ENCODE assay signal across 10 mouse cellular contexts in the genomic region with DNA sequence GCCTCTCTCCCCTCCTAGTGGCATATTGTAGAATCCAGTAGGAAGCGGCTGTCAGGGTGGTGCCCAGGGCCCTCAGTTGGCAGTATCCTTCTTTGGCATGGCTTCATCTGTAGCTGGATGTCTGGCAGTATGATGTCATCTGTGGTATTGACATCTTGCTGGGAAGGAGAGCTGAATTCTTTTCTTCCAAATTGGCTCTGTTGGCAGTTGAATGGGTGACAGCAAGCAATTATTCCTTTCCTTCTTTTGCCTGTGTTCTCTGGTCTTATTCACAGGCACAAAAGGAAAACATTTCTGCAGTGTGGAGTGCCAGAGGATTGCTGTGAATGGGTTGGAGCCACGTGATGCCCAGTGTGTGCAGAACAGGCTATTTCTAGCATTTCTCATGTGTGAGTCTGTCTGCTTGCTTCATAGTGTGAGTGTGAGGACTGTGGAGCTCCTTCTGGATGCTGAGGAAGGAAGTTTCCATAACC.
DNase-seq lines count a peak whose midpoint lies in the region; ATAC-seq and TF ChIP-seq lines count a peak whose summit lies in the region.
"Had no signal": no experiment of that assay in that cellular context is flagged by ENCODE, and none has a peak within 500 bp of the region (broad histone marks: within the 10 kb centered on the region; RNA-seq: fewer than 3 reads in every experiment).

No protein-coding gene starts in this region.

- no peak overlapping the region for H3K9ac ChIP-seq in heart, embryonic 11.5 days (ENCODE audit: low read depth, low read length)
- no peak overlapping the region for H3K9ac ChIP-seq in kidney, embryonic 15.5 days
- H3K9ac ChIP-seq: liver, embryonic 15.5 days had no signal

- no peaks in the 10 kb centered on the region for H3K27me3 ChIP-seq in heart, embryonic 11.5 days (ENCODE audit: control insufficient read depth, insufficient read depth, low read length)
- H3K27me3 ChIP-seq in kidney, embryonic 15.5 days: no peaks in the 10 kb centered on the region
- H3K27me3 ChIP-seq: CH12.LX; liver, embryonic 15.5 days had no signal

- no peaks in the 10 kb centered on the region for H3K36me3 ChIP-seq in heart, embryonic 11.5 days (ENCODE audit: control insufficient read depth, insufficient read depth, low read length)
- H3K36me3 ChIP-seq in kidney, embryonic 15.5 days: no peaks in the 10 kb centered on the region
- H3K36me3 ChIP-seq: liver, embryonic 15.5 days had no signal

- no peaks in the 10 kb centered on the region for H3K9me3 ChIP-seq in heart, embryonic 11.5 days (replicated peaks; ENCODE audit: control insufficient read depth, low read length)
- H3K9me3 ChIP-seq in kidney, embryonic 15.5 days (replicated peaks): no peaks in the 10 kb centered on the region
- H3K9me3 ChIP-seq: liver, embryonic 15.5 days had no signal

- no peak for ATAC-seq in heart, embryonic 11.5 days (replicated peaks; ENCODE audit: insufficient number of reproducible peaks, low FRiP score, low TSS enrichment)
- ATAC-seq in frontal cortex, adult (ENCODE audit: low TSS enrichment): peak; percentile 97
- ATAC-seq in kidney, embryonic 15.5 days (replicated peaks; ENCODE audit: low FRiP score): no peak

- TF ChIP-seq CTCF in layer of hippocampus, adult 2 months (conservative IDR thresholded peaks at IDR 0.05): no peak

- H3K4me3 ChIP-seq in heart, embryonic 11.5 days (ENCODE audit: low read depth, low read length): no peak overlapping the region
- H3K4me3 ChIP-seq in layer of hippocampus, adult 2 months: no peak overlapping the region
- no peak overlapping the region for H3K4me3 ChIP-seq in kidney, embryonic 15.5 days (replicated peaks)
- H3K4me3 ChIP-seq: liver, embryonic 15.5 days had no signal

- H3K4me2 ChIP-seq in heart, embryonic 11.5 days: no peak overlapping the region
- H3K4me2 ChIP-seq in kidney, embryonic 15.5 days: no peak overlapping the region
- H3K4me2 ChIP-seq: liver, embryonic 15.5 days had no signal

- no peak overlapping the region for H3K27ac ChIP-seq in heart, embryonic 11.5 days (ENCODE audit: low read depth, low read length)
- H3K27ac ChIP-seq in layer of hippocampus, adult 2 months: no peak overlapping the region
- no peak overlapping the region for H3K27ac ChIP-seq in kidney, embryonic 15.5 days
- H3K27ac ChIP-seq: liver, embryonic 15.5 days had no signal

- WGBS in heart, embryonic 11.5 days (ENCODE audit: insufficient replicate concordance): 79% methylated on average over 2 of the region's 2 CpGs
- 67% methylated on average over 2 of the region's 2 CpGs for WGBS in kidney, embryonic 15.5 days

- H3K4me1 ChIP-seq in heart, embryonic 11.5 days (ENCODE audit: control insufficient read depth, insufficient read depth, low read length): no peaks in the 10 kb centered on the region
- H3K4me1 ChIP-seq in kidney, embryonic 15.5 days: peaks cover 11% of the 10 kb centered on the region; the same call in 1 of the 2 replicates
- H3K4me1 ChIP-seq: liver, embryonic 15.5 days had no signal

- peak; percentile 94 for DNase-seq in heart, adult 11 months
- DNase-seq in layer of hippocampus, adult 2 months (ENCODE audit: low spot score in 2 of 2): peak; percentile 53 to 78
- DNase-seq in lung, postnatal 14 days: peak; percentile 49
- DNase-seq in kidney, adult 9 months: no peak
- no peak for DNase-seq in embryo, embryonic 10 days (ENCODE audit: low spot score)

Comparison
In these comparisons a context has a peak if more than half of its experiments do, and no peak if none do; other contexts are left out.
1. DNase-seq: peak in heart, adult 11 months (single experiment), layer of hippocampus, adult 2 months (2 of 2) and lung, postnatal 14 days (single experiment); none in kidney, adult 9 months (single experiment) and embryo, embryonic 10 days (single experiment).